Mouse (Mus musculus) stomach, embryonic 15.5 days (tissue): ENCODE measurements around the gene Lgi4. TPM values are rescaled to one million over a fixed set of nuclear protein-coding genes. Genes with fewer than 3 reads are reported as not detected.
A peak's percentile ranks its signal among the peaks of the same experiment; 100 is the strongest.

Experiments used
- ATAC-seq: fragments of 200-750 bp; cut with Nextera tagmentation; 2 replicates; pipeline ENCODE4 v1.8.0; 2017; ENCODE audit warnings: low read depth, moderate number of reproducible peaks, moderate TSS enrichment; ENCODE audit not compliant: insufficient read depth, low FRiP score
- H3K27ac ChIP-seq: fragments of 300-500 bp; sonication (generic); 2 replicates; pipeline ENCODE4 v1.5.1; 2015; ENCODE audit warnings: mild to moderate bottlenecking, inconsistent platforms
- H3K27me3 ChIP-seq: fragments of 300-500 bp; sonication (generic); replicated peaks from 2 replicates; pipeline ENCODE4 v1.6.1; 2015; ENCODE audit warnings: inconsistent platforms
- H3K36me3 ChIP-seq: fragments of 300-500 bp; sonication (generic); 2 replicates; pipeline ENCODE4 v1.6.1; 2015; ENCODE audit warnings: inconsistent platforms
- H3K4me1 ChIP-seq: fragments of 300-500 bp; sonication (generic); 2 replicates; pipeline ENCODE4 v1.6.1; 2015; ENCODE audit warnings: inconsistent platforms
- H3K4me2 ChIP-seq: fragments of 300-500 bp; sonication (generic); 2 replicates; pipeline ENCODE4 v1.6.1; 2015; ENCODE audit warnings: mild to moderate bottlenecking, inconsistent platforms
- H3K4me3 ChIP-seq: fragments of 300-500 bp; sonication (generic); replicated peaks from 2 replicates; pipeline ENCODE4 v1.5.1; 2015; ENCODE audit warnings: inconsistent platforms
- H3K9ac ChIP-seq: fragments of 300-500 bp; sonication (generic); 2 replicates; pipeline ENCODE4 v1.6.1; 2015; ENCODE audit warnings: inconsistent platforms
- H3K9me3 ChIP-seq: fragments of 300-500 bp; sonication (generic); 2 replicates; pipeline ENCODE4 v1.6.1; 2016; ENCODE audit warnings: inconsistent platforms
- WGBS: fragments of 180-500 bp; shearing (Covaris S2); methylation state at CpG from one replicate; pipeline ENCODE4 v1.1.7; 2015; 5-methylcytosine and 5-hydroxymethylcytosine counted together
- polyA plus RNA-seq: library from polyadenylated mRNA; unstranded; fragments of >200 nt; fragmentation: Nextera tagmentation; extraction: Ambion mirVana; gene quantifications from 2 replicates; pipeline ENCODE4 v1.2.1, GENCODE M21; 2015

The Lgi4 gene
- 1.6 and 1.9 TPM in 2 replicates for polyA plus RNA-seq

DNA sequence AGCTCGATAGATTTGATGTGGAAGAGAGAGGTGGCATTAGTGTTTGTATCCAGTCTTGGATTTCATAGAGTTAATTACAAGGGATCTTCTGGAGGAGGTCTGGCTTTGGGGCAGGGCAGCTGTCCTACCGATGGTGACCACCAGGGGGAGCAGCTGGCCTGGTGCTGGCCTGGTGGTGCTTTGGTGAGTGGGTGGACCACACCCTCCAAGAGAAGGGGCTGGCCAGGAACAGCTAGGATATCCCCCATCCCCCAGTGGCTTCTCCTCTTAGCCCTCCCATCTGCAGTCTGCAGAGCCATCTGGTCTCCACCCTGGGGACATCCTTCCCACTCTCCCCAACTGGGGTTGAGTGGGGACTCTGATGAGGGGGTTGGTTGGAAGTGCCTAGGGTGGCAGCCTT is at the start of gene Lgi4:
TSS of gene Lgi4 (plus strand) at position 235 of the 400 bp plus-strand sequence.
- H3K4me2 ChIP-seq = no peak within 1 kb of the TSS
- no peaks in the 10 kb centered on the region for H3K36me3 ChIP-seq
- peaks cover 16% of the 10 kb centered on the region for H3K4me1 ChIP-seq
- no peaks in the 10 kb centered on the region for H3K9me3 ChIP-seq
- peak within 1 kb of the TSS; percentile 31; the same call in 1 of the 2 replicates for H3K27ac ChIP-seq
- no peaks in the 10 kb centered on the region for H3K27me3 ChIP-seq
- 0 out of 2 replicates have a peak within 1 kb of the TSS, but pooled peaks have one; percentile 2 for H3K9ac ChIP-seq
- WGBS = 2% methylated on average over 2 of the region's 2 CpGs
- peak; percentile 39; the same call in 1 of the 2 replicates for ATAC-seq
- no peak within 1 kb of the TSS for H3K4me3 ChIP-seq

DNA sequence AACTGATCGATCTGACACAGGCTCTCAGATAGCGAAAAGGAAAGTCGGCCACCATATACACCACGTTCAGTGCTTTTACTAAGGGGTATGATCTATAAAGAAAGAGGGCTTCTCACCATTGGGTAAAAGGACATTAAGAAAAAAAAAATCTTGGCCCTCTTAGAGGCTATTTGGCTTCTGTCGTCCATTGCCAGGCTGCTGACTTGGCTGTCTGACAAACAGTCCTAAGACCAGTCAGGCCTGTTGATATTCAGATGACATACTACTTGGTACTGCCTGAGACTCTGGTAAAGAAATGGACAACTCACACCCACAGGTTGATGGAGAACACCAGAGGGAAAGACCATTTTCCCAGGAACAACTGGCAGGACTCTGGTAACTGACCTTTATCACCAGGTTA is 46.2 kb upstream of the Lgi4 start:
- Histone ChIP-seq H3K9ac (no peak overlapping the region), H3K4me2 (no peak overlapping the region), H3K9me3 (no peaks in the 10 kb centered on the region), H3K27ac (no peak overlapping the region), H3K36me3 (no peaks in the 10 kb centered on the region), H3K27me3 (no peaks in the 10 kb centered on the region), H3K4me1 (peaks cover 12% of the 10 kb centered on the region), H3K4me3 (no peak overlapping the region)
- ATAC-seq = no peak
- WGBS = 65% methylated on average over 5 of the region's 5 CpGs

DNA sequence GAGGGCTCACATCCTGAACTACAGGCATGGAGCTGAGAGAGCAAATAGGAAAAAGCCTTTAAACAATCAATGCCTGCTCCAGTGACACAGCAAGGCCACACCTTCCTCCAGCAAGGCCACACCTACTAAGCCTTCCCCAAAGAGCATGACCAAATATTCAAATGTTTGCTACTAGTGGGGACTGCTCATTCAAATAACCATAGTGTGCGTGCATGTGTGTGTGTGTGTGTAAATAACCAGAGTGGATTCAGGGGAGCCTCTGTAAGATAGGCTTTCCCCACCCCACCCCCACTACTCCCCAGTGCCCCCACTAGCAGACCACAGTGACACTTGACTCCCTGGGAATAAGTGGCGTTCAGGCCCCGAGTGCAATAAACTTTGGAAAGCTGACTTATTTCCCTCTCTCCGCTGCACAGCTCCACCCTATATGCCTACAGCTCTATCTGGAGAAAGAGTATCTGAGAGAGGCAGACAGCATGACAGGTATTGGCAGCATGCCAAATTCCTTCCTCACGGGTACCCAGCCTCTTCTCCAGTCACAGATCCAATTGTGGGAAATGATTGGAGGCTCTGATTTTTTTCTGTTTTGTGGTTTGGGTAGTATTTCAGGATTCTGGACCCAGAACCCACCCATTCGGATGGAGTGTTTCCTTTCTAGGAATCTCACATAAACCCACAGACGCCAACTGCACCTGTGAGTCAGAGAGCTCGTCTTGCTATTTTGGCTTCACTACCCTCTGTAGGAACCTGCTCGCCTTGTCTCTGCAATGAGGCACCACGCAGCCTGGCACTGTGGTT is 41.8 kb upstream of the Lgi4 start:
- WGBS = 34% methylated on average over 10 of the region's 10 CpGs
- Histone ChIP-seq H3K27me3 (no peaks in the 10 kb centered on the region), H3K4me1 (peaks cover 12% of the 10 kb centered on the region), H3K36me3 (no peaks in the 10 kb centered on the region), H3K9me3 (no peaks in the 10 kb centered on the region), H3K4me3 (no peak overlapping the region), H3K9ac (no peak overlapping the region), H3K27ac (0 out of 2 replicates have a peak overlapping the region, but pooled peaks have one; percentile 0), H3K4me2 (no peak overlapping the region; the same call in 1 of the 2 replicates)
- peak; percentile 77 for ATAC-seq

DNA sequence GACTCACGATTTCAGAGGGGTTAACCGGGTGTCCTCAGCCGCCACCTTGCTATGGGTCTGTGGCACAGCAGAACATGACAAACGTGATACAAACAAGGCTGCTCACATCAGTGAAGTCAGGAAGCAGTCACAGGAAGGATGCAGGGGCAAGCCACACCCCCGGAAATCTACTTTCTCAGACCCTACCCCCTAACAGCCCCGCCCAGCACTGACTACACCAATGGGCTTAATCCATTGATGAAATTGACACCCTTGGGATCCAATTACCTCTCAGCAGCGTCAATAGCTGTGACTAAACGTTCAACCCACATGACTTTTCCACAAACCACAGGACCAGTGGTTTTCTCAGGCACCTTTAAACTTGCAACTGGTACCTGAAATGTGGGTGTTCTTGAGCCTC is 30.5 kb upstream of the Lgi4 start:
- no peak for ATAC-seq
- Histone ChIP-seq H3K9me3 (no peaks in the 10 kb centered on the region), H3K4me1 (no peaks in the 10 kb centered on the region), H3K4me3 (no peak overlapping the region), H3K36me3 (no peaks in the 10 kb centered on the region), H3K27ac (no peak overlapping the region), H3K4me2 (no peak overlapping the region), H3K9ac (no peak overlapping the region), H3K27me3 (no peaks in the 10 kb centered on the region)
- 71% methylated on average over 8 of the region's 8 CpGs for WGBS

DNA sequence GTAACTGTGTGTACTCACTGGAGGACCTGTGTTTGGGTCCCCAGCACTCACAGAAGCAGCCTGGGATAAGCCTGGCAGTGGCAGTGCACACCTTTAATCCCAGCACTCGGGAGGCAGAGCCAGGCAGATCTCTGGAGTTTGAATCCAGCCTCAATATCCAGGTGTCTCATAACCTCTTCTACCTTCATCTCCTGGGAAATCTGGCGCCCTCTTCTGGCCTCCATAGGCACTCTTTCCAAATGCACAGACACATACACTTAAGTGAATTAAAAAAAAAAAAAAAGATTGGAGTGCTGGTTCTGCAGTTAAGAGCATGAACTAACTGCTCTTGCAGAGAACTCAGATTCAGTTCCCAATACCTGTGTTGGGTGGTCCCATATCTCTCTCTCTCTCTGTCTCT is 28.4 kb upstream of the Lgi4 start:
- H3K9ac ChIP-seq = no peak overlapping the region
- H3K36me3 ChIP-seq = no peaks in the 10 kb centered on the region
- H3K4me1 ChIP-seq = no peaks in the 10 kb centered on the region
- H3K27ac ChIP-seq = no peak overlapping the region
- no peaks in the 10 kb centered on the region for H3K9me3 ChIP-seq
- H3K27me3 ChIP-seq = no peaks in the 10 kb centered on the region
- H3K4me3 ChIP-seq = no peak overlapping the region
- WGBS = 70% methylated on average over 2 of the region's 2 CpGs
- ATAC-seq = no peak
- H3K4me2 ChIP-seq = no peak overlapping the region

DNA sequence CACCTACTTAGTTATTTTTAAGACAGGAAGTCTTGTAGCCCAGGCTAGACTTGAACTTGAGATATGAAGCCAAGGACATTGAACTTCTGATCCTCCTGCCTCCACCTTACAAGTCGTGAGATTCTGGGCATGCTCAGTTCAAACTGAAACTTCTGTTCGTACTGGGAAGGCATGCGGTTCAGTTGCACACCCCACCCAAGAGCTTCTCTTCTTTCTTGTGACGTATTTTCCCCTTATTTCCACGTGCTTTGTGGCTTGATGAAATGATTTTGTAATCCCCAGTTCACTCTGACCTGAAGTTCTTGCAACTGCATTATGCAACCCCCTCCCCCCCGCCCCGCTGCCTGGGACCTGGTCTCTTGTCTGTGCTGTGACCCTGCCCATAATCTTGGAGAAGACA is 27.4 kb upstream of the Lgi4 start:
- no peak overlapping the region for H3K27ac ChIP-seq
- H3K36me3 ChIP-seq = no peaks in the 10 kb centered on the region
- H3K4me3 ChIP-seq = no peak overlapping the region
- no peak for ATAC-seq
- H3K4me2 ChIP-seq = no peak overlapping the region
- WGBS = 75% methylated on average over 7 of the region's 7 CpGs
- H3K4me1 ChIP-seq = no peaks in the 10 kb centered on the region
- no peak overlapping the region for H3K9ac ChIP-seq
- H3K27me3 ChIP-seq = no peaks in the 10 kb centered on the region
- no peaks in the 10 kb centered on the region for H3K9me3 ChIP-seq

DNA sequence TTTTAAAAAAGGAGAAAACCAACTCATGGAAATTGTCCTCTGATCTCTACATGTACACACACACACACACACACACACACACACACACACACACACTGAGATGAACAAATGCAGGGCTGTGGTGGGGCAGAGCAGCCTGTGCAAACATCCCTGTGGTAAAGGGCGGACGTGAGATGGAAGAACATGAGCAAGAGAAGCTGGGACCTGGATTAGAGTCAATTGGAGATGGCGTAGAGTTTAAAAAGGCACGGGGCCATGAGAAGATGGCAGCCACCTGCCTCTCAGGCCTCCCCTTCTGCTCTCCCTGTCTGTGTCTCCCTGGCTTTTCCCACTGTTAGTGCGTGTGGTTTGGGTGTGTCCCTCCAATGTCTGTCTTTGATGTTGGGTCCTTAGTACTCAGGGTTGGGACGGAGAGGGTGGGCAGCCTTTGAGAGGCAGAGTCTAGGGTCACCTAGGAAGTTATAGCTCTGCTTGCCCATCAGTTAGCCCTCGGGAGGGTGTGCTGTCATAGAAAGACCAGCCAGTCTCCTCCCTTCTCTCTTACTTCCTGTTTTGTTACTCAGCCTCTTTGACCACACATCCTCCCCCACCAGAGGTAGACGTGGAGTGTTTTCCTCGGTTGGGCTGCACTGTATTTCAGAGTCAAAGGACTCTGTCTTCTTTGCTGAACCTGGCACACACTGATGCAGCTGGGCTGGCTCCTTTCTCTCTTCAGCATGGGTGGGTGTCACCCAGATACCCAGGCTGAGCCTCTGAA is 25.6 kb upstream of the Lgi4 start:
- Histone ChIP-seq H3K4me1 (no peaks in the 10 kb centered on the region), H3K27ac (no peak overlapping the region), H3K9ac (no peak overlapping the region), H3K9me3 (no peaks in the 10 kb centered on the region), H3K27me3 (no peaks in the 10 kb centered on the region), H3K36me3 (no peaks in the 10 kb centered on the region), H3K4me2 (no peak overlapping the region), H3K4me3 (no peak overlapping the region)
- WGBS = 53% methylated on average over 9 of the region's 9 CpGs
- no peak; the same call in 1 of the 2 replicates for ATAC-seq

DNA sequence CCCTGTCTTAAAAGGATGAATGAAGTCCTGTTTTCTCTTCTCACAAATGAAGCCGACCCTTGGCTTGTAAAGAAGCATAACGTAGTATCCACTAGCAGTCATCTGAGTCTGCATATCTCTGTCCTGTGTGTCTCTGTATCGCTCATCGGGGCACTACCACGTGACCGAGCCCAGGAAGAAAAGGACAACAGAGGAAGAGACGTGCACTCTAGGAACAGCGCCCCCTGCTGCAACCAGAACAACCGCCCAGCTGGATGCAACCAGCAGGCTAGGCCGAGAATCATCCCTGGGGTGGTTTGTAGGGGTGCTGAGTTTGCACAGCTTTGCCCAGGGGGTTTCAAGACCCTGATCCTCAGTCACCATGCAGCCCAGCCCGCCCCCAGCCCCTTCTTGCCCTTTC is 24.4 kb upstream of the Lgi4 start:
- ATAC-seq = no peak
- Histone ChIP-seq H3K4me1 (no peaks in the 10 kb centered on the region), H3K9ac (no peak overlapping the region), H3K4me2 (no peak overlapping the region), H3K27me3 (no peaks in the 10 kb centered on the region), H3K4me3 (no peak overlapping the region), H3K36me3 (no peaks in the 10 kb centered on the region), H3K27ac (no peak overlapping the region), H3K9me3 (no peaks in the 10 kb centered on the region)
- WGBS = 64% methylated on average over 11 of the region's 11 CpGs

DNA sequence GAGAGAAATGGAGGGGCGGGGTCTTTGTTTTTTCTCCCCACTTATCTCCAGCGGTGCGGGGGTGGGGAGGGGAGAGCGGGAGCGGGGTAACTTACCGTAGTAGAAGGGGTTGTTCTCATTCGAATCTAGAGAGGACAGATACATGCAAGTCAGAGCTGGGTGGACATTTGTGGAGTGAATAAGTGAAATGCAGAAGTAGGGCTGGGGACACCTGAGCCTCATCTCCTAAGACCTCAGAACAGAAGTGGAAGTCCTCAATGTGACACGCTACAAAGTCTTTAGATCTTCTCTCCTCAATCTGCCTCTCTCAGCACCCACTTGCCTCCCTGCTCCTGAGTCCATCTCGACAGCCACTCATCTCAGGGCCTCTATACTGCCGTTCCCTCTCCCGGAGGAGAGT is 23.9 kb upstream of the Lgi4 start:
- Histone ChIP-seq H3K4me2 (no peak overlapping the region), H3K27me3 (no peaks in the 10 kb centered on the region), H3K4me1 (no peaks in the 10 kb centered on the region), H3K27ac (no peak overlapping the region), H3K9me3 (no peaks in the 10 kb centered on the region), H3K4me3 (no peak overlapping the region), H3K36me3 (no peaks in the 10 kb centered on the region), H3K9ac (no peak overlapping the region)
- 81% methylated on average over 11 of the region's 11 CpGs for WGBS
- ATAC-seq = no peak

DNA sequence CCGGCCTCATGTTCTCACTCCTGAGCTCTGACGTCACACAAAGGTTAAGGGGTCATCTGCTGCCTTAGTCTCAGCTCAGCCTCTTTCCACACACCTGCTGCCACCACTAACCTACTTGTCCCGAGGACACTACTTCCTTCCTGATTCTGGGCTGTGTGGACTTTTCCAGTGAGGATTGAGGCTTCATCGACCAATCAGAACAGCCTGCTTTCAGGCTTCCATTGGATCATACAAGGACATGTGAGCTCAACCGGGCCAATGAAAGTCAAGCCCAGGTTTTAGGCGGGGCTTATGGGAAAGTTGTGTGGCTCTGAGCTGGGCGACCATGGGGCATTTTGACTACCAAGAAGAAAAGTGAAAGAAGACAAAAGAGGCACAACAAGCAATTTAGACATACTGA is 22.2 kb upstream of the Lgi4 start:
- Histone ChIP-seq H3K4me1 (0 out of 2 replicates have a peak, but pooled peaks cover 3% of the 10 kb centered on the region), H3K4me2 (no peak overlapping the region), H3K36me3 (no peaks in the 10 kb centered on the region), H3K27me3 (0 out of 2 replicates have a peak, but pooled peaks cover 9% of the 10 kb centered on the region), H3K9me3 (no peaks in the 10 kb centered on the region), H3K9ac (no peak overlapping the region), H3K27ac (no peak overlapping the region), H3K4me3 (no peak overlapping the region)
- ATAC-seq = no peak
- 82% methylated on average over 7 of the region's 7 CpGs for WGBS

DNA sequence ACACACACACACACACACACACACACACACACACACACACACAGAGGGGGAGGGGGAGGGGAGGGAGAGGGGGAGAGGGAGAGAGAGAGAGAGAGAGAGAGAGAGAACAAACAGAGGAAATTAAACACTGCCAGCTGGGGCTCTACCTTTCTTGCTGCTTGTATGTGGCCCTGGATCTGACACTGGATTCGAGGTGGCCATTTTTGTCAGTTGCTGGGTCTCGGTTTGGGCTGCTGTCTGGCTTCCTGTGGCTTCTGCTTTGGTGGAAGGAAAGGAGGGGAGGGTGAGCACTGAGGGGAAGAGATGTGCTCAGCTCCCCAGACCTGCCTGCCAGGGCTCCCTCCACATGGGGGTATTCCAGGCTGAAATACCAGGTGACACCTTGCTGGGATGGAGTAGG is 21.5 kb upstream of the Lgi4 start:
- Histone ChIP-seq H3K4me1 (peaks cover 10% of the 10 kb centered on the region; the same call in 1 of the 2 replicates), H3K36me3 (no peaks in the 10 kb centered on the region), H3K4me3 (no peak overlapping the region), H3K9me3 (no peaks in the 10 kb centered on the region), H3K4me2 (no peak overlapping the region), H3K27me3 (peaks cover 14% of the 10 kb centered on the region; the same call in 1 of the 2 replicates), H3K27ac (no peak overlapping the region), H3K9ac (no peak overlapping the region)
- WGBS = 60% methylated on average over 2 of the region's 2 CpGs
- ATAC-seq = no peak

DNA sequence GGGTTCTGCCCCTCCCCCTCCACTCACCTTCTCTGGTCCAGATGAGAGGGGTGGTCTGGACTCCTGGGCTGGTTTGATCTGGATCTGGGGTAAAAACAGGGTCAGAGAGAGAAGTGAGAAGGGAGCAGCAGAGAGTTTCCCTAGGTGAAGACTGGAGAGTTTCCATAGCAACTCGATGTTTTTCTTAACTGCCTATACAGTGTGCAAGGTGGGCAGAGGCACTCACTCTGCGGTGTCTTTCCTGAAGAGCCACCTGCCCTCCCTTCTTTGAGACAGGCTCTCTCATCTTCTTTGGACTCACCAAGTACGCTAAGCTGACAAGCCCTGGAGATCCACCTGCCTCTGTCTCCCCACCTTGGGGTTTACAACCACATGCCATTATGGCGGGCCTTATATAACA is 20.1 kb upstream of the Lgi4 start:
- Histone ChIP-seq H3K4me1 (peaks cover 12% of the 10 kb centered on the region; the same call in 1 of the 2 replicates), H3K9me3 (no peaks in the 10 kb centered on the region), H3K9ac (no peak overlapping the region), H3K36me3 (no peaks in the 10 kb centered on the region), H3K4me2 (no peak overlapping the region), H3K27ac (no peak overlapping the region), H3K27me3 (peaks cover 16% of the 10 kb centered on the region; the same call in 1 of the 2 replicates), H3K4me3 (no peak overlapping the region)
- ATAC-seq = no peak
- 84% methylated on average over 4 of the region's 4 CpGs for WGBS
